Mouse (Mus musculus) thymus, adult 2 months (tissue): Measurements from ENCODE around the gene Thrb.
A peak's percentile ranks its signal among the peaks of the same experiment; 100 is the strongest.

Source experiments
- CTCF ChIP-seq: fragments of 200-500 bp; IDR thresholded peaks from 2 replicates; pipeline ENCODE4 v1.5.1; 2012; ENCODE audit warnings: mild to moderate bottlenecking, control low read depth, low read length, moderate library complexity, borderline replicate concordance; ENCODE audit not compliant: control insufficient read depth, poor library complexity, insufficient read depth; ENCODE audit errors: extremely low read depth
- POLR2A ChIP-seq: fragments of 200-500 bp; IDR thresholded peaks from 2 replicates; pipeline ENCODE4 v1.6.1; 2012; ENCODE audit warnings: mild to moderate bottlenecking, low read length, control low read depth, moderate library complexity; ENCODE audit not compliant: control insufficient read depth, poor library complexity, insufficient read depth; ENCODE audit errors: extremely low read depth

- TF ChIP-seq CTCF (peak; percentile 66; the same call in 1 of the 2 replicates), POLR2A (no peak)
Observed at GRCm38 (mm10) chr14:17967117-17967726, 307.2 kb downstream of the Thrb start.
